14 mouse cellular contexts compared by ENCODE assay signal in genomic region chr4:54328273-54328672, GRCm38 (mm10).
DNase-seq lines count a peak whose midpoint lies in the region; ATAC-seq and TF ChIP-seq lines count a peak whose summit lies in the region.
"Had no signal": no experiment of that assay in that cellular context is flagged by ENCODE, and none has a peak within 500 bp of the region (broad histone marks: within the 10 kb centered on the region; RNA-seq: fewer than 3 reads in every experiment).

No protein-coding gene starts in this region.

- H3K4me2 ChIP-seq in forebrain, embryonic 13.5 days = no peak overlapping the region
- H3K4me2 ChIP-seq in forebrain, embryonic 11.5 days (ENCODE audit: low read depth, low read length, severe bottlenecking) = no peak overlapping the region
- H3K4me2 ChIP-seq in neural tube, embryonic 13.5 days = no peak overlapping the region
- H3K4me2 ChIP-seq in hindbrain, embryonic 13.5 days = no peak overlapping the region
- no peak overlapping the region; the same call in 1 of the 2 replicates for H3K4me2 ChIP-seq in midbrain, embryonic 16.5 days (ENCODE audit: low read length)
- H3K4me2 ChIP-seq: heart, embryonic 15.5 days; kidney, embryonic 15.5 days; lung, embryonic 14.5 days; stomach, embryonic 15.5 days had no signal

- H3K9me3 ChIP-seq in forebrain, embryonic 13.5 days (replicated peaks) = no peaks in the 10 kb centered on the region
- H3K9me3 ChIP-seq in forebrain, embryonic 11.5 days (ENCODE audit: control insufficient read depth, low read length) = no peaks in the 10 kb centered on the region
- H3K9me3 ChIP-seq in neural tube, embryonic 13.5 days = no peaks in the 10 kb centered on the region
- H3K9me3 ChIP-seq in hindbrain, embryonic 13.5 days = no peaks in the 10 kb centered on the region
- no peaks in the 10 kb centered on the region for H3K9me3 ChIP-seq in midbrain, embryonic 16.5 days (replicated peaks; ENCODE audit: control insufficient read depth, low read length, poor library complexity, severe bottlenecking)
- H3K9me3 ChIP-seq: heart, embryonic 15.5 days; kidney, embryonic 15.5 days; stomach, embryonic 15.5 days had no signal

- no peaks in the 10 kb centered on the region for H3K27me3 ChIP-seq in forebrain, embryonic 13.5 days
- H3K27me3 ChIP-seq in forebrain, embryonic 11.5 days (ENCODE audit: control insufficient read depth, insufficient read depth, low read length) = no peaks in the 10 kb centered on the region
- no peaks in the 10 kb centered on the region for H3K27me3 ChIP-seq in neural tube, embryonic 13.5 days
- no peaks in the 10 kb centered on the region for H3K27me3 ChIP-seq in hindbrain, embryonic 13.5 days
- H3K27me3 ChIP-seq in midbrain, embryonic 16.5 days (ENCODE audit: control insufficient read depth, insufficient read depth, low read depth, low read length) = no peaks in the 10 kb centered on the region
- H3K27me3 ChIP-seq: heart, embryonic 15.5 days; kidney, embryonic 15.5 days; stomach, embryonic 15.5 days had no signal

- H3K27ac ChIP-seq in forebrain, embryonic 13.5 days = peak overlapping the region; percentile 81
- no peak overlapping the region for H3K27ac ChIP-seq in forebrain, embryonic 11.5 days (ENCODE audit: low read depth, low read length)
- H3K27ac ChIP-seq in neural tube, embryonic 13.5 days (replicated peaks) = peak overlapping the region; percentile 79; the same call in 1 of the 2 replicates
- H3K27ac ChIP-seq in hindbrain, embryonic 13.5 days = peak overlapping the region; percentile 84
- peak overlapping the region; percentile 79 for H3K27ac ChIP-seq in midbrain, embryonic 16.5 days (ENCODE audit: low read length)
- H3K27ac ChIP-seq in gastrocnemius, adult 2 months = no peak overlapping the region
- H3K27ac ChIP-seq: heart, embryonic 15.5 days; kidney, embryonic 15.5 days; stomach, embryonic 15.5 days had no signal

- DNase-seq in forebrain, embryonic 11.5 days (ENCODE audit: low spot score) = no peak
- DNase-seq in neural tube, embryonic 10.5 days (ENCODE audit: extremely low spot score, low spot score) = no peak
- DNase-seq in gastrocnemius, adult 2 months = no peak
- DNase-seq in embryo, embryonic 9.5 days (ENCODE audit: extremely low spot score) = no peak
- DNase-seq: cerebellum, adult 9-10 months; liver had no signal

- no peak overlapping the region for H3K9ac ChIP-seq in forebrain, embryonic 13.5 days
- no peak overlapping the region for H3K9ac ChIP-seq in forebrain, embryonic 11.5 days (ENCODE audit: low read length)
- no peak overlapping the region for H3K9ac ChIP-seq in neural tube, embryonic 13.5 days
- no peak overlapping the region for H3K9ac ChIP-seq in hindbrain, embryonic 13.5 days
- H3K9ac ChIP-seq in midbrain, embryonic 16.5 days (ENCODE audit: low read depth, low read length) = no peak overlapping the region
- H3K9ac ChIP-seq: heart, embryonic 15.5 days; kidney, embryonic 15.5 days; lung, embryonic 14.5 days; stomach, embryonic 15.5 days had no signal

- no peak; the same call in 1 of the 2 replicates for ATAC-seq in forebrain, embryonic 13.5 days
- no peak for ATAC-seq in forebrain, embryonic 11.5 days (replicated peaks; ENCODE audit: low FRiP score)
- ATAC-seq in neural tube, embryonic 13.5 days (ENCODE audit: low read depth) = no peak
- no peak for ATAC-seq in hindbrain, embryonic 13.5 days (ENCODE audit: low FRiP score)
- no peak for ATAC-seq in midbrain, embryonic 16.5 days

- WGBS in forebrain, embryonic 13.5 days = 47% methylated on average over 5 of the region's 5 CpGs
- WGBS in forebrain, embryonic 11.5 days = 73% methylated on average over 5 of the region's 5 CpGs
- 67% methylated on average over 5 of the region's 5 CpGs for WGBS in neural tube, embryonic 13.5 days
- WGBS in hindbrain, embryonic 13.5 days = 55% methylated on average over 5 of the region's 5 CpGs
- 62% methylated on average over 5 of the region's 5 CpGs for WGBS in midbrain, embryonic 16.5 days

- intact Hi-C loops in gastrocnemius, adult 2 months (cut with DNase I) = loop anchor here (10.0 kb wide), 1 partner anchor 393 kb away; no protein-coding TSS in a partner anchor

- no peaks in the 10 kb centered on the region for H3K36me3 ChIP-seq in forebrain, embryonic 13.5 days (ENCODE audit: poor library complexity, severe bottlenecking)
- H3K36me3 ChIP-seq in forebrain, embryonic 11.5 days (ENCODE audit: control insufficient read depth, insufficient read depth, low read length) = no peaks in the 10 kb centered on the region
- H3K36me3 ChIP-seq in neural tube, embryonic 13.5 days = no peaks in the 10 kb centered on the region
- H3K36me3 ChIP-seq in hindbrain, embryonic 13.5 days = no peaks in the 10 kb centered on the region
- no peaks in the 10 kb centered on the region for H3K36me3 ChIP-seq in midbrain, embryonic 16.5 days (ENCODE audit: control insufficient read depth, insufficient read depth, low read length)
- H3K36me3 ChIP-seq: heart, embryonic 15.5 days; kidney, embryonic 15.5 days; stomach, embryonic 15.5 days had no signal

- no peak for TF ChIP-seq CTCF in gastrocnemius, adult 2 months (IDR thresholded peaks at IDR 0.05)

- H3K4me3 ChIP-seq in forebrain, embryonic 13.5 days = no peak overlapping the region
- no peak overlapping the region for H3K4me3 ChIP-seq in forebrain, embryonic 11.5 days (ENCODE audit: low read depth, low read length)
- H3K4me3 ChIP-seq in neural tube, embryonic 13.5 days = no peak overlapping the region
- no peak overlapping the region for H3K4me3 ChIP-seq in hindbrain, embryonic 13.5 days
- H3K4me3 ChIP-seq in midbrain, embryonic 16.5 days (ENCODE audit: low read depth, low read length) = no peak overlapping the region
- H3K4me3 ChIP-seq in gastrocnemius, adult 2 months = no peak overlapping the region
- H3K4me3 ChIP-seq: heart, embryonic 15.5 days; kidney, embryonic 15.5 days; stomach, embryonic 15.5 days had no signal

- peaks cover 48% of the 10 kb centered on the region for H3K4me1 ChIP-seq in forebrain, embryonic 13.5 days
- H3K4me1 ChIP-seq in forebrain, embryonic 11.5 days (replicated peaks; ENCODE audit: control insufficient read depth, insufficient read depth, low read length) = peaks cover 1% of the 10 kb centered on the region; the same call in 1 of the 2 replicates
- peaks cover 45% of the 10 kb centered on the region for H3K4me1 ChIP-seq in neural tube, embryonic 13.5 days (replicated peaks)
- H3K4me1 ChIP-seq in hindbrain, embryonic 13.5 days (replicated peaks) = peaks cover 31% of the 10 kb centered on the region
- peaks cover 9% of the 10 kb centered on the region for H3K4me1 ChIP-seq in midbrain, embryonic 16.5 days (ENCODE audit: control insufficient read depth, insufficient read depth, low read length)
- H3K4me1 ChIP-seq: kidney, embryonic 15.5 days; stomach, embryonic 15.5 days had no signal

Comparison
In these comparisons a context has a peak if more than half of its experiments do, and no peak if none do; other contexts are left out.
1. H3K27ac ChIP-seq: peak in forebrain, embryonic 13.5 days (single experiment), neural tube, embryonic 13.5 days (single experiment), hindbrain, embryonic 13.5 days (single experiment) and midbrain, embryonic 16.5 days (single experiment); none in forebrain, embryonic 11.5 days (single experiment) and gastrocnemius, adult 2 months (single experiment).